Mouse (Mus musculus): ENCODE data around the gene Cpxm1. TPM values are rescaled to one million over a fixed set of nuclear protein-coding genes. Genes with fewer than 3 reads are reported as not detected.

Gene Cpxm1
- polyA plus RNA-seq, 1 experiment from 2014 or later, result 5.3 TPM

- no peaks in the 10 kb centered on the region for H3K36me3 ChIP-seq
- no peaks in the 10 kb centered on the region for H3K9me3 ChIP-seq (replicated peaks)
- DNase-seq (no peak), ATAC-seq (ENCODE audit: low read depth) (no peak)
- H3K9ac ChIP-seq, result peak overlapping the region; percentile 17; the same call in 1 of the 2 replicates
- H3K27me3 ChIP-seq, result peaks cover 63% of the 10 kb centered on the region
- H3K27ac ChIP-seq, result no peak overlapping the region
- no peaks in the 10 kb centered on the region for H3K4me1 ChIP-seq (replicated peaks)
- WGBS (ENCODE audit: insufficient replicate concordance), result 8% methylated on average over 30 of the region's 30 CpGs
- H3K4me3 ChIP-seq (replicated peaks), result peak overlapping the region; percentile 37
- peak overlapping the region; percentile 57 for H3K4me2 ChIP-seq
These were observed 31.9 kb downstream of the Cpxm1 start for GRCm38 (mm10) chr2:130365211-130366094.

GRCm38 (mm10) chr2:130362511-130363026 is 34.8 kb downstream of the Cpxm1 start:
- no peaks in the 10 kb centered on the region for H3K4me1 ChIP-seq (replicated peaks)
- no peak overlapping the region for H3K27ac ChIP-seq
- H3K36me3 ChIP-seq, result no peaks in the 10 kb centered on the region
- no peak for ATAC-seq (ENCODE audit: low read depth)
- WGBS (ENCODE audit: insufficient replicate concordance), result 1% methylated on average over 14 of the region's 14 CpGs
- DNase-seq, result no peak
- H3K9ac ChIP-seq, result no peak overlapping the region
- peaks cover 92% of the 10 kb centered on the region for H3K27me3 ChIP-seq
- H3K4me3 ChIP-seq (replicated peaks), result no peak overlapping the region
- H3K4me2 ChIP-seq, result no peak overlapping the region
- H3K9me3 ChIP-seq (replicated peaks), result no peaks in the 10 kb centered on the region

- ATAC-seq (ENCODE audit: low read depth), result no peak
- H3K9me3 ChIP-seq (replicated peaks), result no peaks in the 10 kb centered on the region
- no peaks in the 10 kb centered on the region for H3K4me1 ChIP-seq (replicated peaks)
- no peak overlapping the region for H3K4me3 ChIP-seq (replicated peaks)
- no peak for DNase-seq
- no peak overlapping the region for H3K9ac ChIP-seq
- no peak overlapping the region for H3K27ac ChIP-seq
- WGBS (ENCODE audit: insufficient replicate concordance), result 10% methylated on average over 5 of the region's 5 CpGs
- H3K4me2 ChIP-seq, result no peak overlapping the region
- H3K36me3 ChIP-seq, result no peaks in the 10 kb centered on the region
- H3K27me3 ChIP-seq, result peaks cover 64% of the 10 kb centered on the region
These were observed 38.5 kb downstream of the Cpxm1 start for GRCm38 (mm10) chr2:130358852-130359251.

GRCm38 (mm10) chr2:130357551-130357950 is 39.8 kb downstream of the Cpxm1 start:
- Histone ChIP-seq H3K27me3 (peaks cover 51% of the 10 kb centered on the region), H3K9ac (no peak overlapping the region), H3K4me2 (no peak overlapping the region), H3K4me1 (replicated peaks) (no peaks in the 10 kb centered on the region), H3K36me3 (no peaks in the 10 kb centered on the region), H3K27ac (no peak overlapping the region), H3K9me3 (replicated peaks) (no peaks in the 10 kb centered on the region), H3K4me3 (replicated peaks) (no peak overlapping the region)
- ATAC-seq (ENCODE audit: low read depth) (no peak), DNase-seq (no peak)
- WGBS (ENCODE audit: insufficient replicate concordance), result 73% methylated on average over 5 of the region's 5 CpGs

GRCm38 (mm10) chr2:130353889-130354288 is 43.5 kb downstream of the Cpxm1 start:
- no peak overlapping the region for H3K9ac ChIP-seq
- no peak overlapping the region for H3K27ac ChIP-seq
- no peaks in the 10 kb centered on the region for H3K9me3 ChIP-seq (replicated peaks)
- H3K4me2 ChIP-seq, result no peak overlapping the region
- 51% methylated on average over 3 of the region's 3 CpGs for WGBS (ENCODE audit: insufficient replicate concordance)
- DNase-seq (no peak), ATAC-seq (ENCODE audit: low read depth) (no peak)
- peaks cover 20% of the 10 kb centered on the region for H3K27me3 ChIP-seq
- no peak overlapping the region for H3K4me3 ChIP-seq (replicated peaks)
- no peaks in the 10 kb centered on the region for H3K4me1 ChIP-seq (replicated peaks)
- no peaks in the 10 kb centered on the region for H3K36me3 ChIP-seq

GRCm38 (mm10) chr2:130353411-130353810 is 44.0 kb downstream of the Cpxm1 start:
- WGBS (ENCODE audit: insufficient replicate concordance), result 87% methylated on average over 8 of the region's 8 CpGs
- ATAC-seq (ENCODE audit: low read depth) (no peak), DNase-seq (no peak)
- no peak overlapping the region for H3K4me2 ChIP-seq
- H3K27me3 ChIP-seq, result peaks cover 15% of the 10 kb centered on the region
- H3K36me3 ChIP-seq, result no peaks in the 10 kb centered on the region
- no peak overlapping the region for H3K9ac ChIP-seq
- H3K27ac ChIP-seq, result no peak overlapping the region
- H3K4me3 ChIP-seq (replicated peaks), result no peak overlapping the region
- no peaks in the 10 kb centered on the region for H3K4me1 ChIP-seq (replicated peaks)
- H3K9me3 ChIP-seq (replicated peaks), result no peaks in the 10 kb centered on the region

- H3K9ac ChIP-seq, result no peak overlapping the region
- H3K36me3 ChIP-seq, result no peaks in the 10 kb centered on the region
- no peak for DNase-seq
- no peak overlapping the region for H3K27ac ChIP-seq
- H3K4me3 ChIP-seq (replicated peaks), result no peak overlapping the region
- WGBS (ENCODE audit: insufficient replicate concordance), result 43% methylated on average over 5 of the region's 5 CpGs
- H3K27me3 ChIP-seq, result 0 out of 2 replicates have a peak, but pooled peaks cover 9% of the 10 kb centered on the region
- no peak overlapping the region for H3K4me2 ChIP-seq
- no peak for ATAC-seq (ENCODE audit: low read depth)
- no peaks in the 10 kb centered on the region for H3K4me1 ChIP-seq (replicated peaks)
- H3K9me3 ChIP-seq (replicated peaks), result no peaks in the 10 kb centered on the region
These were observed 45.5 kb downstream of the Cpxm1 start for GRCm38 (mm10) chr2:130351758-130352339.

- 66% methylated on average over 3 of the region's 3 CpGs for WGBS (ENCODE audit: insufficient replicate concordance)
- ATAC-seq (ENCODE audit: low read depth), result no peak
- Histone ChIP-seq H3K36me3 (no peaks in the 10 kb centered on the region), H3K9ac (no peak overlapping the region), H3K4me2 (no peak overlapping the region), H3K9me3 (replicated peaks) (no peaks in the 10 kb centered on the region), H3K27me3 (0 out of 2 replicates have a peak, but pooled peaks cover 9% of the 10 kb centered on the region), H3K4me1 (replicated peaks) (no peaks in the 10 kb centered on the region), H3K4me3 (replicated peaks) (no peak overlapping the region), H3K27ac (no peak overlapping the region)
- no peak for DNase-seq
These were observed 47.0 kb downstream of the Cpxm1 start for GRCm38 (mm10) chr2:130350376-130350775.

- no peak for DNase-seq
- 0 out of 2 replicates have a peak, but pooled peaks cover 3% of the 10 kb centered on the region for H3K27me3 ChIP-seq
- no peaks in the 10 kb centered on the region for H3K4me1 ChIP-seq (replicated peaks)
- H3K27ac ChIP-seq, result no peak overlapping the region
- H3K9me3 ChIP-seq (replicated peaks), result no peaks in the 10 kb centered on the region
- no peak overlapping the region for H3K4me3 ChIP-seq (replicated peaks)
- H3K36me3 ChIP-seq, result no peaks in the 10 kb centered on the region
- no peak overlapping the region for H3K4me2 ChIP-seq
- no peak overlapping the region for H3K9ac ChIP-seq
- no peak for ATAC-seq (ENCODE audit: low read depth)
- 81% methylated on average over 7 of the region's 7 CpGs for WGBS (ENCODE audit: insufficient replicate concordance)
These were observed 56.2 kb downstream of the Cpxm1 start for GRCm38 (mm10) chr2:130341220-130341580.
